Mouse (Mus musculus): ENCODE data around the gene Ppp5c.

GRCm38 (mm10) chr7:17024814-17025504, 2.8 kb downstream of the Ppp5c start:
- no peak for TF ChIP-seq POLR2A (IDR thresholded peaks at IDR 0.05; ENCODE audit: low read depth, low read length)
- no peak for TF ChIP-seq CTCF (conservative IDR thresholded peaks at IDR 0.05; ENCODE audit: insufficient read depth, insufficient read length, low read depth, low read length)
